Mouse (Mus musculus) cerebellum, adult 11 months (tissue): ENCODE results near the gene Zdhhc23.

Experiments used
- DNase-seq: peaks from one replicate; pipeline ENCODE4 v3.0.0; 2022

The Zdhhc23 gene

GRCm38 (mm10) chr16:43965781-43966389, 13.7 kb downstream of the Zdhhc23 start:
- DNase-seq = no peak

- no peak for DNase-seq
Observed at GRCm38 (mm10) chr16:43963780-43964179, 15.8 kb downstream of the Zdhhc23 start.

DNA sequence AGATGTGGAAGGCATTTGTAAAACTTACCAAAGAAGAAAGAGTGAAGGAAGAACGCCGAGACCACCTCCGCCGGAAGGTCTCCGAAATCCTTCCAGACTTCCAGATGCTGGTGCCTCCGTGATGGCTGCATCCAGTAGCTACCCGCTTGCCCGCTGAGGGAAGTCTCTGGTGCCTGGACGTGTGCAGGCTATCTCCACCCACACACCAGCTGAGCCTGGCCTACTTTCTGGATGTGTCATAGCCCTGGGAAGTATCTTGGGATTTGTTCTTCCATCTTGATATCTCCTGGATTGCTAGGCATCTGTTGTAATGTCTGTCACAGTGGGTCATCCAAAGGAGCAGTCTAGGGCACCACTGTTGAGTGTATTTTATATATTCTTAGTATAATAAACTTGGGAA, 16.3 kb downstream of the Zdhhc23 start:
- DNase-seq = no peak

- no peak for DNase-seq
Observed at GRCm38 (mm10) chr16:43958038-43958437, 21.6 kb downstream of the Zdhhc23 start.

DNA sequence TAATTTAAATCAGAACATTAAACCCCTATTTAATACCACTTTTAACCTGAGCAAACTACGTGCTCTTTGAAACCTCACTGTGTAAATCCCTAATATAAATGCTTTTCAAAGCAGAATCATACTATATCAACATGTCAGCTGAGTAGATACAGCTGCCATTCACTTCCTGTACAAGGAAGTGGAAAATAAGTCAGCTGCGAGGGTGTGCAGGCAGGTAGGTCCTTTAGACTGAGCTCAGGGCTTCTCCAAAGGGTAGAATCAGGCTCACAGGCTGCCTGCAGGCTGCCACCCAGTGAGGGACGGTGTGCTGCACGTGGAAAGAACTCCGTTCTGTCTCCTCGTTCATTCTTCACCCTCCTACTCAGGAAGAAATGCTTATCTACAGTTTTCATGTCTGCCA, 24.7 kb downstream of the Zdhhc23 start:
- DNase-seq = no peak

- DNase-seq = no peak
Observed at GRCm38 (mm10) chr16:43951591-43951990, 28.0 kb downstream of the Zdhhc23 start.

- DNase-seq = no peak
Observed at GRCm38 (mm10) chr16:43945869-43946268, 33.7 kb downstream of the Zdhhc23 start.

DNA sequence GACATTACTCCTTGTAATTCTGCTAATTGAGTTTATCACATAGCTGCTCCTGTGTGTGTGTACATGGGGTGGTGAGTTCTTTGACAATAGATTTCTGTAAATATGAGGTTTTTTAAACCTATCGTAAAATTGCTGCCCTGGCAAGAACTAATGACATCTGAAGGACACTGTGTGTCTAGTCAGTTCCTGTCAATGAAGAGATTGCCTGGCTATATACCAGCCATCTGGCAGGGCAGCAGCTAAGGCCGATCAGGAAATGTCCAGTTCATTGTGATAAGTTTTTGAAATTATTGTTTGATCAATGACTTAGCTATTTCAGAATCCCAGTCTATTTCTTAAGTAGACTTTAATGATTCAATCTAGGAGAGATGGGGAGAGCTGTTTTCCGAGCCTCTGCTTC, 34.2 kb downstream of the Zdhhc23 start:
- DNase-seq = no peak

GRCm38 (mm10) chr16:43940846-43941245, 38.7 kb downstream of the Zdhhc23 start:
- no peak for DNase-seq

DNA sequence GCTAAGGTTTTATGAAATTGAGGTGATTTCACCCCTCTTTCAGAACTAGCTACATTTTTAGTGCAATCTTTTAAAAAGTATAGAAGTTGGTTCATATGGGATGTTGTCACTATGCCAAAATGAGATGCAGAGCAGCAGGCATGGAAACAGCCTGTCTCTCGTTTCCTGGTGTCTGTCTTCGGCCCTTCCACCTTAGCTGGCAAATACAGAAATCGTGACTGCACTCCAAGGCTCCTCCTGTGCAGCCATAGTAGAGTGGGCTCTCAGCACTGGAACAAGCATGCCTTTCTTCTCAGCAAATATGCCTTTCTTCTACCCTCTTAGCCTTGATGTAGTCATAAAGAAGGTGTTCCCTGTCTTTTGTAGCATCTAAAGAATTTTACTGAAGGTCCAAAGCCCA, 43.7 kb downstream of the Zdhhc23 start:
- DNase-seq = no peak

GRCm38 (mm10) chr16:43935367-43935766, 44.2 kb downstream of the Zdhhc23 start:
- DNase-seq = no peak

DNA sequence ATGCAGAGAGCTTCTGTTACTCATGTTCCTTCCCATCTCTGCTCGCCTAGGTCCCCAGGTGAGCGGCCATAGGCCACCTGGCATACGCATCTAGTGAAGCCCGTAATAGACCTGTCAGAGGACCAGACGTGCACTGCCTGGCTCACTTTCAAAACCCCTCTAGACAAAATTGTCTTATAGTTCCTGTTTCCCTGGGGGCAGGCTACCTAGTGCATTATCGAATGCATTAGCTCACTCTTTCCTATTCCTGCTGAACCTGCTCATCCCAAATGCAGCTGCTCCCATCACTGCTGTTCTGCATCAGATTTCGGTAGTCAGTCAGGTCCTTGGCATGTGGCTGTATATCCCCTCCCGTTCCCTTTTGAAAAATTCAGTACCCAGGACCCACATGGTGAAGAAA, 44.7 kb downstream of the Zdhhc23 start:
- no peak for DNase-seq

- DNase-seq = no peak
Observed at GRCm38 (mm10) chr16:43933041-43933440, 46.5 kb downstream of the Zdhhc23 start.

DNA sequence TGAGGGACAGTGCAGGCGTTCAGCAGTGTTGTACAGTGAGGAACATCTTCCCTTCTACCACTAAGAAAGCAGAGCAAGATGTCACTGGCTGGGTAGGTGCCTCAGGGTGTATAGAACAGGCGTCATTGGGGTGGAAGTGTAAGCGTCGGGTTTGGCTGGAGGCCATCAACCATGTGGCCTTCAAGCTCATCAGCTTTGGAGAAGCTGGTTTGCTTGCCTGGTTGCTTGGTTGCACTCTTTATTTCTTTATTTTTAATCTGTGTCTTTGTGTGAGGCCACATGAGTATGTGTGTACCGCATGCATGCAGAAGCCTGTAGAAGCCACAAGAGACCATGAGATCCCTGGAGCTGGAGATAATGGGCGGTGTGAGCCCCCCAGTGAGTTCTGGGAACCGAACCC, 47.3 kb downstream of the Zdhhc23 start:
- DNase-seq = no peak

DNA sequence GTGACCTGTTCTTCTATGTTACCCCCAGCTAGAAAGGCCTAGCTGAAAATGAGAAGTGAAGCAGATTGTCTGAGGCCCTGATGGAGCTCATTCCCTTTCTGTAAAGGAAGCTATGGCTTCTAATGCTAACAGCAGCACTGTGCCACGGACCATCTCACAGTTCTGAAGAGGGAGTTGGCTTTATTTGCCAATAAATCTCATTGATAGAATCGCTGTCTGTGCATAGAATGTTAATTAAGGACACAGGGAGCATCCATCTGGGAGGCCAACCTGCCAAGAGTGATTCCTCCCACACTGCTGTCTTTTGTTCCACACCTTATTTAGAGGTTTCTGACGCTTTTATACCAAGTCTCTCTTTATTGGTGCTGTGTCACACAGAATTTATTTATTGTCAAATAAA, 48.1 kb downstream of the Zdhhc23 start:
- no peak for DNase-seq

DNA sequence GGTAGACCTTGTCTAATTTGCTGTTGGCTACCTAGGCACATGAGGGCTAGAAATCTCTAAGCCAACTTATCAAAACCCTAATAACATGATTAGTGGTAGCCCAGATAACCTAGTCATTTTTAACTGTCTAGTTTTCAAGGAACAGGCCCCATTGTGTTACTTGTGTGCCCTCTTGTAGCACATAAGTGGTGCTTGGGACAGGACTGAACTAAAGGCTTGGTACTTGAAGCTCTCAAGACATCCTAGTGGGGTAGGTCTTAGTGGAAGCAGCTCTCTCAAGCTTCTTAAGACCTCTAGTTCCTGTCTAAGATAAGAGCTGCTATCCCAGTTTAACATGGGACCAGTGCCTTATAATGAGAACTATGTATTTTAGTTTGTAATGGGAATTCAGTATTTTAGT, 49.0 kb downstream of the Zdhhc23 start:
- DNase-seq = no peak

DNA sequence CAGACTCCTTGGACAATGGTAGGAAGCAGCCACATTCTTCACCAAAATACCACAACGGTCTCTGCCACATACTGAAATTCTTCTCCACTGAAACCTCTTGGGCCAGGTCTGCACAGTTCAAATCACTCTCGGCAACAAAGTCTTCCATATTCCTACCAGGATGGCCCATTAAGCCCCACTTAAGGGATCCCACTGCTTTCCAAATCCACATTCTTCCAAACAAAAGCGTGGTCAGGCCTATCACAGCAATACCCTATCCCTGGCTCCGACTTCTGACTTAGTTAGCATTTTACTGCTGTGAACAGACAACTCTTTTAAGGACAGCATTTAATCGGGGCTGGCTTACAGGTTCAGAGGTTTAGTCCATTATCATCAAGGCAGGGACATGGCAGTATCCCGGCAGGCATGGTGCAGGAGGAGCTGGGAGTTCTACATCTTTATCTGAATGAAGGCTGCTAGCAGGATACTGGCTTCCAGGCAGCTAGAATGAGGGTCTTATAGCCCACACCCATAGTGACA, 53.2 kb downstream of the Zdhhc23 start, which contains the start of gene Qtrt2:
Gene Qtrt2 (minus strand): TSS at position 469 of the 519 bp plus-strand sequence.
- DNase-seq = no peak

DNA sequence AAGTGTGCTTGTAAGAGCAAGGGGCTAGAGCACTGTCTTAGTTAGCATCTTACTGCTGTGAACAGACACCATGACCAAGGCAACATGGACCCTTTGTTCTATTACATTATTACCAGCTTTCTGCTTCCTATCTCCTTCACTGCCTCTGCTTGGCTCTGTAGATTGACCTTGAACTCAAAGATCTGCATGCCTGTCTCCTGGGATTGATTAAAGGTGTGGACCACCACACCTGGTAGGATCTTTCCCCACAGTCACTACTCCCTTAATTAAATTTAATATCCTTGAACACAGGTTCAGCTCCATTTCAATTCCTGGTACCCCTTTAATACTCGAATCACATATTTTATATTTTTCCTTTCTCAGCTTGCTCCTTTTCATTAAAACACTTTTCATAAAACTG, 53.7 kb downstream of the Zdhhc23 start:
- DNase-seq = no peak

- no peak for DNase-seq
Observed at GRCm38 (mm10) chr16:43925001-43925558, 54.5 kb downstream of the Zdhhc23 start.

- no peak for DNase-seq
Observed at GRCm38 (mm10) chr16:43922630-43923029, 57.0 kb downstream of the Zdhhc23 start.

GRCm38 (mm10) chr16:43922024-43922423, 57.6 kb downstream of the Zdhhc23 start:
- no peak for DNase-seq

DNA sequence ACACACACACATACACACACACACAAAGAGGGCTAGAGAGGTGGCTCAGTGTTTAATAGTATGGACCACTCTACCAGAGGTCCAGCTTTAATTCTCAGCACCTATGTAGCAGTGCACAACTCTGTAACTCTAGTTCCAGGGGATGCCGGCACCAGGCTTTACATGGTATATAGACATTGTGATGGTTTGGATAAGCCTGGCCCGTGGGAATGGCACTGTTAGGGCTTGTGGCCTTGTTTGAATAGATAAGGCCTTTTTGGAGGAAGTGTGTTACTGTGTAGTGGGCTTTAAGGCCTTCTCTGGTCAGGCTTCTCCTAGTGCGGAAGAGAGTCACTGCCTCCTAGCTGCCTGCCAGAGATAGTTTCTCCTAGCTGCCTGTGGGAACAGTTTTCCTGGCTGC, 60.7 kb downstream of the Zdhhc23 start:
- DNase-seq = no peak
